Mouse (Mus musculus): ENCODE results near the gene Adprhl2. TPM values are rescaled to one million over a fixed set of nuclear protein-coding genes. Genes with fewer than 3 reads are reported as not detected.

Gene Adprhl2
- 15.0 to 25.8 TPM (median 21.0 TPM) in 3 replicates for total RNA-seq (2017)

GRCm38 (mm10) chr4:126321111-126321853 lies at the start of gene Adprhl2:
Gene Adprhl2 (minus strand): TSS chr4:126321703.
- ATAC-seq (replicated peaks; ENCODE audit: insufficient number of reproducible peaks, low FRiP score, low TSS enrichment, poor library complexity, severe bottlenecking): peak; percentile 88

- no peak for ATAC-seq (replicated peaks; ENCODE audit: insufficient number of reproducible peaks, low FRiP score, low TSS enrichment, poor library complexity, severe bottlenecking)
Measured at GRCm38 (mm10) chr4:126360069-126360468, 38.6 kb upstream of the Adprhl2 start.

- no peak for ATAC-seq (replicated peaks; ENCODE audit: insufficient number of reproducible peaks, low FRiP score, low TSS enrichment, poor library complexity, severe bottlenecking)
Measured at GRCm38 (mm10) chr4:126343451-126343850, 21.9 kb upstream of the Adprhl2 start.

GRCm38 (mm10) chr4:126339461-126339860 lies 18.0 kb upstream of the Adprhl2 start:
- ATAC-seq (replicated peaks; ENCODE audit: insufficient number of reproducible peaks, low FRiP score, low TSS enrichment, poor library complexity, severe bottlenecking): no peak

- no peak for ATAC-seq (replicated peaks; ENCODE audit: insufficient number of reproducible peaks, low FRiP score, low TSS enrichment, poor library complexity, severe bottlenecking)
Measured at GRCm38 (mm10) chr4:126332358-126332757, 10.9 kb upstream of the Adprhl2 start.

- ATAC-seq (replicated peaks; ENCODE audit: insufficient number of reproducible peaks, low FRiP score, low TSS enrichment, poor library complexity, severe bottlenecking): no peak
Measured at GRCm38 (mm10) chr4:126331751-126332150, 10.2 kb upstream of the Adprhl2 start.

- no peak for ATAC-seq (replicated peaks; ENCODE audit: insufficient number of reproducible peaks, low FRiP score, low TSS enrichment, poor library complexity, severe bottlenecking)
Measured at GRCm38 (mm10) chr4:126330295-126330694, 8.8 kb upstream of the Adprhl2 start.

- no peak for ATAC-seq (replicated peaks; ENCODE audit: insufficient number of reproducible peaks, low FRiP score, low TSS enrichment, poor library complexity, severe bottlenecking)
Measured at GRCm38 (mm10) chr4:126326036-126326435, 4.5 kb upstream of the Adprhl2 start.

GRCm38 (mm10) chr4:126325281-126325861 lies 3.9 kb upstream of the Adprhl2 start, which contains the start of gene Tekt2:
Gene Tekt2 (minus strand): TSS chr4:126325688.
- ATAC-seq (replicated peaks; ENCODE audit: insufficient number of reproducible peaks, low FRiP score, low TSS enrichment, poor library complexity, severe bottlenecking): no peak

GRCm38 (mm10) chr4:126324861-126325260 lies 3.4 kb upstream of the Adprhl2 start:
- no peak for ATAC-seq (replicated peaks; ENCODE audit: insufficient number of reproducible peaks, low FRiP score, low TSS enrichment, poor library complexity, severe bottlenecking)

GRCm38 (mm10) chr4:126322646-126323045 lies 1.1 kb upstream of the Adprhl2 start:
- no peak for ATAC-seq (replicated peaks; ENCODE audit: insufficient number of reproducible peaks, low FRiP score, low TSS enrichment, poor library complexity, severe bottlenecking)

- no peak for ATAC-seq (replicated peaks; ENCODE audit: insufficient number of reproducible peaks, low FRiP score, low TSS enrichment, poor library complexity, severe bottlenecking)
Measured at GRCm38 (mm10) chr4:126321854-126322511, 480 bp upstream of the Adprhl2 start.

- no peak for ATAC-seq (replicated peaks; ENCODE audit: insufficient number of reproducible peaks, low FRiP score, low TSS enrichment, poor library complexity, severe bottlenecking)
Measured at GRCm38 (mm10) chr4:126319806-126320205, 1.7 kb downstream of the Adprhl2 start.

- no peak for ATAC-seq (replicated peaks; ENCODE audit: insufficient number of reproducible peaks, low FRiP score, low TSS enrichment, poor library complexity, severe bottlenecking)
Measured at GRCm38 (mm10) chr4:126316443-126317040, 5.0 kb downstream of the Adprhl2 start.

GRCm38 (mm10) chr4:126315931-126316330 lies 5.6 kb downstream of the Adprhl2 start:
- no peak for ATAC-seq (replicated peaks; ENCODE audit: insufficient number of reproducible peaks, low FRiP score, low TSS enrichment, poor library complexity, severe bottlenecking)

GRCm38 (mm10) chr4:126314393-126314792 lies 7.1 kb downstream of the Adprhl2 start:
- no peak for ATAC-seq (replicated peaks; ENCODE audit: insufficient number of reproducible peaks, low FRiP score, low TSS enrichment, poor library complexity, severe bottlenecking)

GRCm38 (mm10) chr4:126313202-126313601 lies 8.3 kb downstream of the Adprhl2 start:
- no peak for ATAC-seq (replicated peaks; ENCODE audit: insufficient number of reproducible peaks, low FRiP score, low TSS enrichment, poor library complexity, severe bottlenecking)

- ATAC-seq (replicated peaks; ENCODE audit: insufficient number of reproducible peaks, low FRiP score, low TSS enrichment, poor library complexity, severe bottlenecking): no peak
Measured at GRCm38 (mm10) chr4:126311566-126312200, 9.8 kb downstream of the Adprhl2 start.

- no peak for ATAC-seq (replicated peaks; ENCODE audit: insufficient number of reproducible peaks, low FRiP score, low TSS enrichment, poor library complexity, severe bottlenecking)
Measured at GRCm38 (mm10) chr4:126310344-126310743, 11.2 kb downstream of the Adprhl2 start.

Measured in monocyte, adult 5-6 weeks (primary cell).